Mouse (Mus musculus): ENCODE results near the gene Scgb3a1. TPM values are rescaled to one million over a fixed set of nuclear protein-coding genes. Genes with fewer than 3 reads are reported as not detected.
A peak's percentile ranks its signal among the peaks of the same experiment; 100 is the strongest.

Gene Scgb3a1
- polyA plus RNA-seq, 1 experiment from 2014 or later: not detected

- peak overlapping the region; percentile 24; the same call in 1 of the 2 replicates for H3K4me2 ChIP-seq (ENCODE audit: low read length)
- 0 out of 2 replicates have a peak, but pooled peaks cover 2% of the 10 kb centered on the region for H3K4me1 ChIP-seq (ENCODE audit: control insufficient read depth, insufficient read depth, low read length)
- no peak overlapping the region for H3K4me3 ChIP-seq (ENCODE audit: low read depth, low read length)
- 42% methylated on average over 11 of the region's 11 CpGs for WGBS
- no peak overlapping the region for H3K27ac ChIP-seq (ENCODE audit: low read depth, low read length)
- peak; percentile 27 for ATAC-seq
- no peaks in the 10 kb centered on the region for H3K27me3 ChIP-seq (replicated peaks; ENCODE audit: control insufficient read depth, insufficient read depth, low read length)
- H3K36me3 ChIP-seq (ENCODE audit: control insufficient read depth, insufficient read depth, low read length): no peaks in the 10 kb centered on the region
- no peak overlapping the region for H3K9ac ChIP-seq (ENCODE audit: low read length)
- DNase-seq (ENCODE audit: low spot score): no peak
- H3K9me3 ChIP-seq (replicated peaks; ENCODE audit: control insufficient read depth, low read length): no peaks in the 10 kb centered on the region
Measured at GRCm38 (mm10) chr11:49653079-49653408, 10.4 kb upstream of the Scgb3a1 start.

- DNase-seq (ENCODE audit: low spot score) (no peak), ATAC-seq (no peak)
- 87% methylated on average over 5 of the region's 5 CpGs for WGBS
- H3K4me2 ChIP-seq (ENCODE audit: low read length): no peak overlapping the region
- no peak overlapping the region for H3K9ac ChIP-seq (ENCODE audit: low read length)
- H3K4me3 ChIP-seq (ENCODE audit: low read depth, low read length): no peak overlapping the region
- no peaks in the 10 kb centered on the region for H3K27me3 ChIP-seq (replicated peaks; ENCODE audit: control insufficient read depth, insufficient read depth, low read length)
- no peaks in the 10 kb centered on the region for H3K36me3 ChIP-seq (ENCODE audit: control insufficient read depth, insufficient read depth, low read length)
- no peak overlapping the region for H3K27ac ChIP-seq (ENCODE audit: low read depth, low read length)
- H3K9me3 ChIP-seq (replicated peaks; ENCODE audit: control insufficient read depth, low read length): no peaks in the 10 kb centered on the region
- 0 out of 2 replicates have a peak, but pooled peaks cover 2% of the 10 kb centered on the region for H3K4me1 ChIP-seq (ENCODE audit: control insufficient read depth, insufficient read depth, low read length)
Measured at GRCm38 (mm10) chr11:49654651-49655050, 8.8 kb upstream of the Scgb3a1 start.

DNA sequence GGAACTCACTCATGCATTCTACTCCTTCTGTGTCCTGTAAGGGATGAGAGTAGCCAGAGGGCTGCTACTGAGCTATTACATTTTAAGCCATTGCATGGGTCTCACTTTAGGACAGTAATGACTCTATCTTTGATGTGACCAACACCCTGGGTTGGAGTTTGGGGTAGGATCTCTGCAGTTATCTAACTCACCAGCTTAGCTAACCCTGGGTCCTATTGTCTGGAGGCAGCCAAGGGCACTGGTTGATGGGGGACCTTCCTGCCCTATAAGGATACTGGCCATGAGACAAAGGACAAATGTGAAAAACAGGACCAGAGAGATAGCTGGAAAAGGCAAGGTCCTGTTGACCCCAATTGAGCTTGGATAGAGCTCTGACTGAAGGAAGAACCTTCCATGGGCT, 7.9 kb upstream of the Scgb3a1 start:
- Histone ChIP-seq H3K27me3 (replicated peaks; ENCODE audit: control insufficient read depth, insufficient read depth, low read length) (no peaks in the 10 kb centered on the region), H3K36me3 (ENCODE audit: control insufficient read depth, insufficient read depth, low read length) (no peaks in the 10 kb centered on the region), H3K4me3 (ENCODE audit: low read depth, low read length) (no peak overlapping the region), H3K9me3 (replicated peaks; ENCODE audit: control insufficient read depth, low read length) (no peaks in the 10 kb centered on the region), H3K9ac (ENCODE audit: low read length) (no peak overlapping the region), H3K4me1 (ENCODE audit: control insufficient read depth, insufficient read depth, low read length) (0 out of 2 replicates have a peak, but pooled peaks cover 2% of the 10 kb centered on the region), H3K27ac (ENCODE audit: low read depth, low read length) (no peak overlapping the region), H3K4me2 (ENCODE audit: low read length) (no peak overlapping the region)
- no peak for DNase-seq (ENCODE audit: low spot score)
- ATAC-seq: no peak

- H3K27ac ChIP-seq (ENCODE audit: low read depth, low read length): no peak overlapping the region
- DNase-seq (ENCODE audit: low spot score) (no peak), ATAC-seq (no peak)
- H3K27me3 ChIP-seq (replicated peaks; ENCODE audit: control insufficient read depth, insufficient read depth, low read length): no peaks in the 10 kb centered on the region
- no peak overlapping the region for H3K4me2 ChIP-seq (ENCODE audit: low read length)
- H3K36me3 ChIP-seq (ENCODE audit: control insufficient read depth, insufficient read depth, low read length): no peaks in the 10 kb centered on the region
- no peaks in the 10 kb centered on the region for H3K9me3 ChIP-seq (replicated peaks; ENCODE audit: control insufficient read depth, low read length)
- H3K4me3 ChIP-seq (ENCODE audit: low read depth, low read length): no peak overlapping the region
- 88% methylated on average over 4 of the region's 4 CpGs for WGBS
- no peak overlapping the region for H3K9ac ChIP-seq (ENCODE audit: low read length)
- 0 out of 2 replicates have a peak, but pooled peaks cover under 1% of the 10 kb centered on the region for H3K4me1 ChIP-seq (ENCODE audit: control insufficient read depth, insufficient read depth, low read length)
Measured at GRCm38 (mm10) chr11:49658065-49658464, 5.3 kb upstream of the Scgb3a1 start.

- WGBS: 74% methylated on average over 10 of the region's 10 CpGs
- H3K9ac ChIP-seq (ENCODE audit: low read length): no peak overlapping the region
- no peak overlapping the region for H3K4me3 ChIP-seq (ENCODE audit: low read depth, low read length)
- no peaks in the 10 kb centered on the region for H3K4me1 ChIP-seq (ENCODE audit: control insufficient read depth, insufficient read depth, low read length)
- H3K4me2 ChIP-seq (ENCODE audit: low read length): no peak overlapping the region
- H3K27me3 ChIP-seq (replicated peaks; ENCODE audit: control insufficient read depth, insufficient read depth, low read length): no peaks in the 10 kb centered on the region
- H3K36me3 ChIP-seq (ENCODE audit: control insufficient read depth, insufficient read depth, low read length): no peaks in the 10 kb centered on the region
- DNase-seq (ENCODE audit: low spot score) (no peak), ATAC-seq (no peak)
- H3K9me3 ChIP-seq (replicated peaks; ENCODE audit: control insufficient read depth, low read length): no peaks in the 10 kb centered on the region
- no peak overlapping the region for H3K27ac ChIP-seq (ENCODE audit: low read depth, low read length)
Measured at GRCm38 (mm10) chr11:49658791-49659469, 4.5 kb upstream of the Scgb3a1 start.

GRCm38 (mm10) chr11:49659470-49659799, 4.0 kb upstream of the Scgb3a1 start:
- no peak for ATAC-seq
- Histone ChIP-seq H3K9ac (ENCODE audit: low read length) (no peak overlapping the region), H3K27me3 (replicated peaks; ENCODE audit: control insufficient read depth, insufficient read depth, low read length) (no peaks in the 10 kb centered on the region), H3K27ac (ENCODE audit: low read depth, low read length) (no peak overlapping the region), H3K36me3 (ENCODE audit: control insufficient read depth, insufficient read depth, low read length) (no peaks in the 10 kb centered on the region), H3K4me3 (ENCODE audit: low read depth, low read length) (no peak overlapping the region), H3K4me1 (ENCODE audit: control insufficient read depth, insufficient read depth, low read length) (no peaks in the 10 kb centered on the region), H3K4me2 (ENCODE audit: low read length) (no peak overlapping the region), H3K9me3 (replicated peaks; ENCODE audit: control insufficient read depth, low read length) (no peaks in the 10 kb centered on the region)
- DNase-seq (ENCODE audit: low spot score): no peak
- 71% methylated on average over 7 of the region's 7 CpGs for whole genome bisulfite sequencing

DNA sequence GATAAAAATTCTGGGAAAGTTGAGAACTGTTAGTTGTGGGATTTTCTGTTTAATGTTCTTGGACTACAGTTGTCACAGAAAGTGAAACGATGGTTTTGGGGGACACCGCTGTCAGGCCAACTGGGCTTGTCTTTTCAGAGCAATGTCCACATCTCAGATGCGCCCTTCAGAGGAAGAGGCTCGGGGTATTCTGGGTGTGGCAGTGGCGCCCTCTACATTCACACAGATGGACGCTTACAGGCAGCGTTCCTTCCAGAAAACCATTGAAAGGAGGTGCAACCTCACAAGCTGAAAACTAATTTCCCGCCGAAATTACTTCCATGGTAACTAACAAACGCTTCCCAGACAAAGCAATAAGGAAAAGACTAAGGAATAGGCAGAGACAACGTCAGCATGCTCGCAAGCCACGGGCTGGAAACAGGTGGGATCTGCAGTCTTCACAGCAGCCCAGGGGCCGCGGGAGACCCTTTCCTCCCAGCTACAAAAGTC, 1.1 kb upstream of the Scgb3a1 start:
- ATAC-seq (no peak), DNase-seq (ENCODE audit: low spot score) (no peak)
- no peaks in the 10 kb centered on the region for H3K27me3 ChIP-seq (replicated peaks; ENCODE audit: control insufficient read depth, insufficient read depth, low read length)
- no peak overlapping the region for H3K27ac ChIP-seq (ENCODE audit: low read depth, low read length)
- no peak overlapping the region for H3K4me3 ChIP-seq (ENCODE audit: low read depth, low read length)
- H3K9me3 ChIP-seq (replicated peaks; ENCODE audit: control insufficient read depth, low read length): no peaks in the 10 kb centered on the region
- 60% methylated on average over 15 of the region's 15 CpGs for WGBS
- H3K4me2 ChIP-seq (ENCODE audit: low read length): no peak overlapping the region
- H3K9ac ChIP-seq (ENCODE audit: low read length): no peak overlapping the region
- H3K36me3 ChIP-seq (ENCODE audit: control insufficient read depth, insufficient read depth, low read length): no peaks in the 10 kb centered on the region
- H3K4me1 ChIP-seq (ENCODE audit: control insufficient read depth, insufficient read depth, low read length): no peaks in the 10 kb centered on the region

DNA sequence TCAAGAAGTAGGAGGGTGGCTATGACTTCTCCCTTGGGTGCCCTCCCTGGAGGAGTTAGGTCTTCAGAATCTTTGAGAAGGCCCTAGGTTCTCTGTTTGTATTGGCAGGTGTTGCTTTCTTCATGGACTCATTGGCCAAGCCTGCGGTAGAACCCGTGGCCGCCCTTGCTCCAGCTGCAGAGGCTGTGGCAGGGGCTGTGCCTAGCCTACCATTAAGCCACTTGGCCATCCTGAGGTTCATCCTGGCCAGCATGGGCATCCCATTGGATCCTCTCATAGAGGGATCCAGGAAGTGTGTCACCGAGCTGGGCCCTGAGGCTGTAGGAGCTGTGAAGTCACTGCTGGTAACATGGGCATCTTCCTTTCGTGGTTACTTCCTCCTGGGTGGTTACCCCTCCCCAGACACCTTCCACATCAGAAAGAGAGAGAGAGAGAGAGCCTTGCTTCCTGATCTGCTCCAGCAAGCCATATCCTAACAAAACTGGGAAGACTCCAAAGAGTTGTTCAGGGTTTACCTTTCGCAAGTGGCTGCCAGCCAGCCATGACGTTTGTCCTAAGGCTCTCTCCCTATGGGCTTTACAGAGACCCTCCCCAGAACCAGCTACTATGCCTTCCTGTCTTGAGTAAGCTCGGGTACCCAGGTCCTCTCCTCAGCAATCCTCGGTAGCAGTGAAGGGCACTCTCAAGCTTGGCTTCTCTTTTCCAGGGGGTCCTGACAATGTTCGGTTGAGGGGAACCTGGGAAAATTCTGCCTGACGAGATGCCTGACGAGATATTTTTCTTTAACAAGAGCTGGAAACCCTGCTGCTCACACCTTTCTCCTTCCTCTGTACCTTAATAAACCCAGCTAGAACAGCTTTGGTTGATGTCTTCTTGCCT, 1.1 kb downstream of the Scgb3a1 start:
- Histone ChIP-seq H3K27ac (ENCODE audit: low read depth, low read length) (no peak overlapping the region), H3K4me3 (ENCODE audit: low read depth, low read length) (no peak overlapping the region), H3K27me3 (replicated peaks; ENCODE audit: control insufficient read depth, insufficient read depth, low read length) (no peaks in the 10 kb centered on the region), H3K36me3 (ENCODE audit: control insufficient read depth, insufficient read depth, low read length) (peaks cover 10% of the 10 kb centered on the region), H3K9ac (ENCODE audit: low read length) (no peak overlapping the region), H3K9me3 (replicated peaks; ENCODE audit: control insufficient read depth, low read length) (no peaks in the 10 kb centered on the region), H3K4me1 (ENCODE audit: control insufficient read depth, insufficient read depth, low read length) (no peaks in the 10 kb centered on the region), H3K4me2 (ENCODE audit: low read length) (no peak overlapping the region)
- ATAC-seq (no peak; the same call in 1 of the 2 replicates), DNase-seq (ENCODE audit: low spot score) (no peak)
- 78% methylated on average over 12 of the region's 12 CpGs for WGBS

DNA sequence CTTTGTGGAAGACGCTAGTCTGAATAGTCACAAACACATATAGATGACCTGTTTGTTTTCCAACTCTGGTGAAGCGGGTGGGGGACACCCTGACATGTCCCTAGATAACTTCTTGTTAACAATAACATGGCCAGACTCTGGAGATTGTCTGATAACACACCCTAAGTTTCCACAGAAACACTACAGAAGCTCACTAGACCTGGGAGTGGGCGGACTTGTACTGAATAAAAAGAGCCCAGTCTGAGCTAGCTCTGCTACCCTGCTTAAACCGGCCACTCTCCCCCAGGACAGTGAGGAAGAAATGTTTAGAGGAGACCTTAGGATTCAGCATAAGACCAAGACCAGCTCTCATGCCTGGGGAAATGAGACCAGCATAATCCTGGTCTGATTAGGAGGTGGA, 2.1 kb downstream of the Scgb3a1 start:
- no peaks in the 10 kb centered on the region for H3K9me3 ChIP-seq (replicated peaks; ENCODE audit: control insufficient read depth, low read length)
- H3K4me3 ChIP-seq (ENCODE audit: low read depth, low read length): no peak overlapping the region
- no peak overlapping the region for H3K9ac ChIP-seq (ENCODE audit: low read length)
- 80% methylated on average over 4 of the region's 4 CpGs for WGBS
- H3K36me3 ChIP-seq (ENCODE audit: control insufficient read depth, insufficient read depth, low read length): peaks cover 15% of the 10 kb centered on the region
- DNase-seq (ENCODE audit: low spot score): no peak
- H3K27ac ChIP-seq (ENCODE audit: low read depth, low read length): no peak overlapping the region
- no peak for ATAC-seq
- H3K4me1 ChIP-seq (ENCODE audit: control insufficient read depth, insufficient read depth, low read length): no peaks in the 10 kb centered on the region
- H3K27me3 ChIP-seq (replicated peaks; ENCODE audit: control insufficient read depth, insufficient read depth, low read length): no peaks in the 10 kb centered on the region
- H3K4me2 ChIP-seq (ENCODE audit: low read length): no peak overlapping the region
